26 mouse cellular contexts compared by ENCODE assay signal in genomic region chr3:123784127-123784526, GRCm38 (mm10).
DNase-seq lines count a peak whose midpoint lies in the region; ATAC-seq and TF ChIP-seq lines count a peak whose summit lies in the region.
"Had no signal": no experiment of that assay in that cellular context is flagged by ENCODE, and none has a peak within 500 bp of the region (broad histone marks: within the 10 kb centered on the region; RNA-seq: fewer than 3 reads in every experiment).

No protein-coding gene starts in this region.

- no peak for TF ChIP-seq CTCF in brain, embryonic 14.5 days (IDR thresholded peaks at IDR 0.05; ENCODE audit: borderline replicate concordance, extremely low read depth, insufficient read depth, insufficient read length)
- no peak for TF ChIP-seq CTCF in forebrain, postnatal 0 days (IDR thresholded peaks at IDR 0.05; ENCODE audit: low read depth)
- no peak for TF ChIP-seq CTCF in lung, adult 2 months (IDR thresholded peaks at IDR 0.05; ENCODE audit: insufficient read depth, low read length)

- DNase-seq in forebrain, embryonic 11.5 days (ENCODE audit: low spot score), result no peak
- DNase-seq in forebrain, embryonic 10.5 days (ENCODE audit: extremely low spot score, low spot score), result no peak
- DNase-seq in brain, embryonic 14.5 days (ENCODE audit: low read depth), result peak; percentile 83
- DNase-seq in forebrain, postnatal 0 days, result peak; percentile 27
- DNase-seq in lung, adult 2 months, result no peak
- DNase-seq: adrenal gland, adult 8-10 months; adrenal gland, postnatal 14 days; adrenal gland, postnatal 36 days; B cell, adult 2 months; cerebellum, adult 11 months; cerebellum, adult 18-20 months; cerebellum, adult 8-10 months; cerebellum, adult 9-11 months; cerebellum, postnatal 14 days; cerebellum, postnatal 36 days; embryo, embryonic 11 days had no signal

- no peaks in the 10 kb centered on the region for H3K36me3 ChIP-seq in forebrain, embryonic 13.5 days (ENCODE audit: poor library complexity, severe bottlenecking)
- no peaks in the 10 kb centered on the region for H3K36me3 ChIP-seq in forebrain, embryonic 11.5 days (ENCODE audit: control insufficient read depth, insufficient read depth, low read length)
- H3K36me3 ChIP-seq in forebrain, embryonic 15.5 days, result no peaks in the 10 kb centered on the region
- no peaks in the 10 kb centered on the region for H3K36me3 ChIP-seq in forebrain, embryonic 10.5 days (replicated peaks)
- H3K36me3 ChIP-seq in forebrain, postnatal 0 days (ENCODE audit: insufficient read depth), result no peaks in the 10 kb centered on the region
- H3K36me3 ChIP-seq: embryonic facial prominence, embryonic 13.5 days; embryonic facial prominence, embryonic 15.5 days; G1E had no signal

- H3K4me3 ChIP-seq in forebrain, embryonic 13.5 days, result no peak overlapping the region
- no peak overlapping the region for H3K4me3 ChIP-seq in forebrain, embryonic 11.5 days (ENCODE audit: low read depth, low read length)
- no peak overlapping the region for H3K4me3 ChIP-seq in forebrain, embryonic 15.5 days
- no peak overlapping the region for H3K4me3 ChIP-seq in forebrain, embryonic 10.5 days
- no peak overlapping the region for H3K4me3 ChIP-seq in forebrain, postnatal 0 days (ENCODE audit: low read depth, low read length)
- no peak overlapping the region for H3K4me3 ChIP-seq in lung, adult 2 months (replicated peaks; ENCODE audit: extremely low read depth, low read depth, low read length)
- H3K4me3 ChIP-seq: embryonic facial prominence, embryonic 13.5 days; embryonic facial prominence, embryonic 15.5 days; erythroblast, embryonic 14.5 days had no signal

- no peak overlapping the region for H3K9ac ChIP-seq in forebrain, embryonic 13.5 days
- H3K9ac ChIP-seq in forebrain, embryonic 11.5 days (ENCODE audit: low read length), result no peak overlapping the region
- H3K9ac ChIP-seq in forebrain, embryonic 15.5 days (replicated peaks), result no peak overlapping the region
- H3K9ac ChIP-seq in forebrain, postnatal 0 days, result no peak overlapping the region
- H3K9ac ChIP-seq: embryonic facial prominence, embryonic 13.5 days; embryonic facial prominence, embryonic 15.5 days had no signal

- H3K4me2 ChIP-seq in forebrain, embryonic 13.5 days, result no peak overlapping the region
- H3K4me2 ChIP-seq in forebrain, embryonic 11.5 days (ENCODE audit: low read depth, low read length, severe bottlenecking), result no peak overlapping the region
- no peak overlapping the region for H3K4me2 ChIP-seq in forebrain, embryonic 15.5 days (replicated peaks)
- no peak overlapping the region for H3K4me2 ChIP-seq in forebrain, postnatal 0 days (ENCODE audit: low read depth)
- H3K4me2 ChIP-seq: embryonic facial prominence, embryonic 13.5 days; embryonic facial prominence, embryonic 15.5 days had no signal

- no peak for TF ChIP-seq POLR2A in brain, embryonic 14.5 days (IDR thresholded peaks at IDR 0.05; ENCODE audit: borderline replicate concordance, extremely low read depth, insufficient read depth, insufficient read length, poor library complexity, severe bottlenecking)
- TF ChIP-seq POLR2A in lung, adult 2 months (IDR thresholded peaks at IDR 0.05; ENCODE audit: borderline replicate concordance, extremely low read depth, low read depth, low read length), result no peak

- WGBS in forebrain, embryonic 13.5 days, result 38% methylated on average over 1 of the region's 1 CpGs
- 72% methylated on average over 1 of the region's 1 CpGs for WGBS in forebrain, embryonic 11.5 days
- WGBS in forebrain, embryonic 15.5 days, result 33% methylated on average over 1 of the region's 1 CpGs
- 86% methylated on average over 1 of the region's 1 CpGs for WGBS in forebrain, embryonic 10.5 days
- WGBS in forebrain, postnatal 0 days, result 22% methylated on average over 1 of the region's 1 CpGs
- 60% methylated on average over 1 of the region's 1 CpGs for WGBS in lung, adult 2 months

- no peaks in the 10 kb centered on the region for H3K4me1 ChIP-seq in forebrain, embryonic 13.5 days
- no peaks in the 10 kb centered on the region for H3K4me1 ChIP-seq in forebrain, embryonic 11.5 days (replicated peaks; ENCODE audit: control insufficient read depth, insufficient read depth, low read length)
- H3K4me1 ChIP-seq in forebrain, embryonic 15.5 days, result no peaks in the 10 kb centered on the region
- H3K4me1 ChIP-seq in forebrain, embryonic 10.5 days, result no peaks in the 10 kb centered on the region
- H3K4me1 ChIP-seq in forebrain, postnatal 0 days (ENCODE audit: insufficient read depth), result no peaks in the 10 kb centered on the region
- H3K4me1 ChIP-seq in lung, adult 2 months (ENCODE audit: control insufficient read depth, insufficient read depth, low read length), result no peaks in the 10 kb centered on the region
- H3K4me1 ChIP-seq: embryonic facial prominence, embryonic 13.5 days; embryonic facial prominence, embryonic 15.5 days had no signal

- ATAC-seq in forebrain, embryonic 13.5 days, result peak; percentile 70
- no peak for ATAC-seq in forebrain, embryonic 11.5 days (replicated peaks; ENCODE audit: low FRiP score)
- peak; percentile 87 for ATAC-seq in forebrain, embryonic 15.5 days (replicated peaks)
- peak; percentile 76 for ATAC-seq in forebrain, postnatal 0 days
- ATAC-seq: activated CD4-positive, CD25-positive, alpha-beta regulatory T cell, adult 4 months; CD4-positive, CD25-positive, alpha-beta regulatory T cell, adult 4 months; Patski had no signal

- no peaks in the 10 kb centered on the region for H3K27me3 ChIP-seq in forebrain, embryonic 13.5 days
- no peaks in the 10 kb centered on the region for H3K27me3 ChIP-seq in forebrain, embryonic 11.5 days (ENCODE audit: control insufficient read depth, insufficient read depth, low read length)
- no peaks in the 10 kb centered on the region for H3K27me3 ChIP-seq in forebrain, embryonic 15.5 days
- no peaks in the 10 kb centered on the region for H3K27me3 ChIP-seq in forebrain, embryonic 10.5 days (ENCODE audit: poor library complexity, severe bottlenecking)
- no peaks in the 10 kb centered on the region for H3K27me3 ChIP-seq in forebrain, postnatal 0 days (ENCODE audit: insufficient read depth, low read length)
- H3K27me3 ChIP-seq: CH12.LX; embryonic facial prominence, embryonic 13.5 days; embryonic facial prominence, embryonic 15.5 days; Patski had no signal

- H3K27ac ChIP-seq in forebrain, embryonic 13.5 days, result no peak overlapping the region; the same call in 1 of the 2 replicates
- no peak overlapping the region for H3K27ac ChIP-seq in forebrain, embryonic 11.5 days (ENCODE audit: low read depth, low read length)
- peak overlapping the region; percentile 60; the same call in 1 of the 2 replicates for H3K27ac ChIP-seq in forebrain, embryonic 15.5 days (replicated peaks)
- no peak overlapping the region for H3K27ac ChIP-seq in forebrain, embryonic 10.5 days
- no peak overlapping the region for H3K27ac ChIP-seq in forebrain, postnatal 0 days (ENCODE audit: low read depth, low read length)
- H3K27ac ChIP-seq: embryonic facial prominence, embryonic 13.5 days; embryonic facial prominence, embryonic 15.5 days had no signal

- no peaks in the 10 kb centered on the region for H3K9me3 ChIP-seq in forebrain, embryonic 13.5 days (replicated peaks)
- no peaks in the 10 kb centered on the region for H3K9me3 ChIP-seq in forebrain, embryonic 11.5 days (ENCODE audit: control insufficient read depth, low read length)
- no peaks in the 10 kb centered on the region for H3K9me3 ChIP-seq in forebrain, embryonic 15.5 days
- H3K9me3 ChIP-seq in forebrain, embryonic 10.5 days, result no peaks in the 10 kb centered on the region
- H3K9me3 ChIP-seq in forebrain, postnatal 0 days (ENCODE audit: low read length), result no peaks in the 10 kb centered on the region
- H3K9me3 ChIP-seq: embryonic facial prominence, embryonic 13.5 days; embryonic facial prominence, embryonic 15.5 days had no signal

Comparison
In these comparisons a context has a peak if more than half of its experiments do, and no peak if none do; other contexts are left out.
1. DNase-seq: peak in brain, embryonic 14.5 days (single experiment) and forebrain, postnatal 0 days (single experiment); none in forebrain, embryonic 11.5 days (single experiment), forebrain, embryonic 10.5 days (single experiment) and lung, adult 2 months (single experiment).